Mouse (Mus musculus) lung, adult 2 months (tissue): ENCODE results near the gene Fam19a4.

Experiments
- CTCF ChIP-seq: fragments of 200-500 bp; IDR thresholded peaks from 2 replicates; pipeline ENCODE4 v1.5.1; 2011; ENCODE audit warnings: mild to moderate bottlenecking, low read length, control low read depth; ENCODE audit not compliant: insufficient read depth
- POLR2A ChIP-seq: fragments of 200-500 bp; IDR thresholded peaks from 2 replicates; pipeline ENCODE4 v1.6.1; 2011; ENCODE audit warnings: low read depth, mild to moderate bottlenecking, control low read depth, low read length, borderline replicate concordance; ENCODE audit errors: extremely low read depth

- TF ChIP-seq CTCF (no peak), POLR2A (no peak)
Observed at GRCm38 (mm10) chr6:97019323-97019722, 40.9 kb downstream of the Fam19a4 start.
